Mouse (Mus musculus) testis, adult 2 months (tissue): ENCODE data around the gene Ttc6.

Experiments used
- CTCF ChIP-seq: fragments of 200-500 bp; IDR thresholded peaks from 2 replicates; pipeline ENCODE4 v1.5.1; 2012; ENCODE audit warnings: low read depth, mild to moderate bottlenecking, inconsistent platforms, low read length, moderate library complexity; ENCODE audit not compliant: control insufficient read depth, insufficient read depth, insufficient replicate concordance
- POLR2A ChIP-seq: fragments of 200-500 bp; IDR thresholded peaks from 2 replicates; pipeline ENCODE4 v1.6.1; 2012; ENCODE audit warnings: low read depth, mild to moderate bottlenecking, inconsistent platforms, low read length, moderate library complexity; ENCODE audit not compliant: control insufficient read depth

- no peak for TF ChIP-seq CTCF
- no peak for TF ChIP-seq POLR2A
These were observed 26.8 kb upstream of the Ttc6 start for GRCm38 (mm10) chr12:57536909-57537670.
